Mouse (Mus musculus) midbrain, embryonic 10.5 days (tissue): Measurements from ENCODE around the gene Rhox2c. TPM values are rescaled to one million over a fixed set of nuclear protein-coding genes. Genes with fewer than 3 reads are reported as not detected.
"Not testable (repeated sequence)": the region's sequence is repeated elsewhere in the genome, so short reads cannot be mapped to it uniquely, and the experiment has no call there.

Experiments used
- DNase-seq: peaks from one replicate; pipeline ENCODE4 v3.0.0-alpha.2; 2017; ENCODE audit warnings: low spot score
- H3K27ac ChIP-seq: fragments of 300-500 bp; sonication (generic); replicated peaks from 2 replicates; pipeline ENCODE4 v1.5.1; 2016; ENCODE audit warnings: mild to moderate bottlenecking
- H3K27me3 ChIP-seq: fragments of 300-500 bp; sonication (generic); 2 replicates; pipeline ENCODE4 v1.6.1; 2016; ENCODE audit warnings: low read depth, mild to moderate bottlenecking; ENCODE audit not compliant: poor library complexity, severe bottlenecking
- H3K36me3 ChIP-seq: fragments of 300-500 bp; sonication (generic); 2 replicates; pipeline ENCODE4 v1.6.1; 2016; ENCODE audit warnings: mild to moderate bottlenecking, moderate library complexity
- H3K4me1 ChIP-seq: fragments of 300-500 bp; sonication (generic); 2 replicates; pipeline ENCODE4 v1.6.1; 2016
- H3K4me3 ChIP-seq: fragments of 300-500 bp; sonication (generic); 2 replicates; pipeline ENCODE4 v1.5.1; 2016; ENCODE audit warnings: mild to moderate bottlenecking, moderate library complexity
- H3K9me3 ChIP-seq: fragments of 300-500 bp; sonication (generic); replicated peaks from 2 replicates; pipeline ENCODE4 v1.6.1; 2016; ENCODE audit warnings: mild to moderate bottlenecking
- WGBS: fragments of 180-500 bp; shearing (Covaris S2); methylation state at CpG from one replicate; pipeline ENCODE4 v1.1.7; 2016; 5-methylcytosine and 5-hydroxymethylcytosine counted together
- polyA plus RNA-seq: library from polyadenylated mRNA; unstranded; fragments of >200 nt; fragmentation: Nextera tagmentation; extraction: Ambion mirVana; gene quantifications from 2 replicates; pipeline ENCODE4 v1.2.1, GENCODE M21; 2016

The Rhox2c gene
- polyA plus RNA-seq = 0.57 TPM in 1 of 2 replicates, not detected in the other

GRCm38 (mm10) chrX:37453380-37453779, at the start of gene Rhox2c:
Gene Rhox2c (plus strand): TSS chrX:37453680.
- not testable (repeated sequence) for H3K27ac ChIP-seq, H3K4me3 ChIP-seq, H3K4me1 ChIP-seq, H3K27me3 ChIP-seq, DNase-seq, H3K36me3 ChIP-seq, H3K9me3 ChIP-seq
- WGBS = 96% methylated on average over 8 of the region's 10 CpGs

GRCm38 (mm10) chrX:37411767-37412166, 41.7 kb upstream of the Rhox2c start, which contains the start of gene Rhox2b:
Gene Rhox2b (plus strand): TSS chrX:37412067.
- not testable (repeated sequence) for H3K9me3 ChIP-seq, H3K27ac ChIP-seq, DNase-seq, H3K4me3 ChIP-seq, H3K4me1 ChIP-seq, H3K36me3 ChIP-seq, H3K27me3 ChIP-seq
- WGBS = no CpG with 5 or more reads among the region's 9 CpGs

- not testable (repeated sequence) for DNase-seq, H3K4me3 ChIP-seq, H3K36me3 ChIP-seq, H3K27ac ChIP-seq, H3K9me3 ChIP-seq, H3K4me1 ChIP-seq, H3K27me3 ChIP-seq
- WGBS = 91% methylated on average over 15 of the region's 15 CpGs
Measured at GRCm38 (mm10) chrX:37432194-37432593, 21.3 kb upstream of the Rhox2c start, which contains the start of gene Rhox4b. Gene Rhox4b (plus strand): TSS chrX:37432494.

- not testable (repeated sequence) for H3K27me3 ChIP-seq, H3K27ac ChIP-seq, H3K4me3 ChIP-seq, DNase-seq, H3K9me3 ChIP-seq, H3K36me3 ChIP-seq, H3K4me1 ChIP-seq
- 86% methylated on average over 3 of the region's 4 CpGs for WGBS
Measured at GRCm38 (mm10) chrX:37458285-37458684, 4.8 kb downstream of the Rhox2c start, which contains the start of gene Rhox3c. Gene Rhox3c (plus strand): TSS chrX:37458585.

- WGBS = 95% methylated on average over 14 of the region's 14 CpGs
- H3K4me1 ChIP-seq = not testable (repeated sequence)
Measured at GRCm38 (mm10) chrX:37480037-37480436, 26.6 kb downstream of the Rhox2c start, which contains the start of gene Rhox4c. Gene Rhox4c (plus strand): TSS chrX:37480337.

GRCm38 (mm10) chrX:37514059-37514458, 60.6 kb downstream of the Rhox2c start, which contains the start of gene Rhox4d:
Gene Rhox4d (plus strand): TSS chrX:37514359.
- not testable (repeated sequence) for H3K36me3 ChIP-seq, DNase-seq, H3K4me3 ChIP-seq, H3K27me3 ChIP-seq, H3K9me3 ChIP-seq, H3K4me1 ChIP-seq, H3K27ac ChIP-seq
- 94% methylated on average over 14 of the region's 18 CpGs for WGBS

More at GRCm38 (mm10) chrX:37480037-37480436, 26.6 kb downstream of the Rhox2c start, which contains the start of gene Rhox4c:
- not testable (repeated sequence) for H3K4me3 ChIP-seq, H3K9me3 ChIP-seq, H3K27ac ChIP-seq, H3K27me3 ChIP-seq, DNase-seq, H3K36me3 ChIP-seq

Other genes starting within 250 kb of the Rhox2c start
- gene Gm9, start 242.6 kb upstream of the Rhox2c start, polyA plus RNA-seq = not detected in 2 replicates
- gene Rhox1, start 231.4 kb upstream of the Rhox2c start, polyA plus RNA-seq = not detected in 2 replicates
- 0.26 TPM in 1 of 2 replicates, not detected in the other for gene Rhox2a, start 208.7 kb upstream of the Rhox2c start, polyA plus RNA-seq
- not detected in 2 replicates for gene Rhox3a, start 203.8 kb upstream of the Rhox2c start, polyA plus RNA-seq
- gene Rhox4a, start 188.3 kb upstream of the Rhox2c start, polyA plus RNA-seq = not detected in 2 replicates
- gene Rhox3a2, start 73.7 kb upstream of the Rhox2c start, polyA plus RNA-seq = not detected in 2 replicates
- gene Rhox4a2, start 62.8 kb upstream of the Rhox2c start, polyA plus RNA-seq = 0.20 and 0.21 TPM in 2 replicates
- gene Rhox2b, start 41.6 kb upstream of the Rhox2c start, polyA plus RNA-seq = not detected in 2 replicates
- gene Rhox4b, start 21.2 kb upstream of the Rhox2c start, polyA plus RNA-seq = 0.20 and 0.48 TPM in 2 replicates
- gene Rhox3c, start 4.9 kb downstream of the Rhox2c start, polyA plus RNA-seq = not detected in 2 replicates
- not detected in 2 replicates for gene Rhox4c, start 26.7 kb downstream of the Rhox2c start, polyA plus RNA-seq
- not detected in 2 replicates for gene Rhox2d, start 39.7 kb downstream of the Rhox2c start, polyA plus RNA-seq
- gene Rhox4d, start 60.7 kb downstream of the Rhox2c start, polyA plus RNA-seq = 0.14 TPM in 1 of 2 replicates, not detected in the other
- 0.25 TPM in 1 of 2 replicates, not detected in the other for gene Rhox2e, start 76.8 kb downstream of the Rhox2c start, polyA plus RNA-seq
- gene Rhox3e, start 88.3 kb downstream of the Rhox2c start, polyA plus RNA-seq = not detected in 2 replicates
- not detected in 2 replicates for gene Rhox4e, start 103.7 kb downstream of the Rhox2c start, polyA plus RNA-seq
- gene Rhox2f, start 117.7 kb downstream of the Rhox2c start, polyA plus RNA-seq = 0.24 TPM in 1 of 2 replicates, not detected in the other
- not detected in 2 replicates for gene Rhox3f, start 127.3 kb downstream of the Rhox2c start, polyA plus RNA-seq
- not detected in 2 replicates for gene Rhox4f, start 154.0 kb downstream of the Rhox2c start, polyA plus RNA-seq
- gene Rhox3g, start 174.9 kb downstream of the Rhox2c start, polyA plus RNA-seq = not detected in 2 replicates
- gene Rhox2g, start 189.8 kb downstream of the Rhox2c start, polyA plus RNA-seq = not detected in 2 replicates
- gene Rhox4g, start 197.6 kb downstream of the Rhox2c start, polyA plus RNA-seq = not detected in 2 replicates
- gene Rhox3h, start 215.1 kb downstream of the Rhox2c start, polyA plus RNA-seq = not detected in 2 replicates
- gene Rhox2h, start 219.6 kb downstream of the Rhox2c start, polyA plus RNA-seq = not detected in 2 replicates